Mouse (Mus musculus) inflammation-experienced regulatory T-cells, adult 6 months (primary cell): ENCODE results near the gene Cpsf7. TPM values are rescaled to one million over a fixed set of nuclear protein-coding genes. Genes with fewer than 3 reads are reported as not detected.
A peak's percentile ranks its signal among the peaks of the same experiment; 100 is the strongest.

Experiments
- ATAC-seq: one replicate; pipeline ENCODE4 v1.8.0; 2017
- polyA plus RNA-seq, 3 experiments: library from polyadenylated mRNA; unstranded; fragments of 100-300 nt; shearing (Covaris generic); gene quantifications; one replicate each; pipeline ENCODE4 v1.2.1; 2017

The Cpsf7 gene
- polyA plus RNA-seq, 3 experiments from 2014 or later: 44.3 to 78.6 (median 67.6) TPM

DNA sequence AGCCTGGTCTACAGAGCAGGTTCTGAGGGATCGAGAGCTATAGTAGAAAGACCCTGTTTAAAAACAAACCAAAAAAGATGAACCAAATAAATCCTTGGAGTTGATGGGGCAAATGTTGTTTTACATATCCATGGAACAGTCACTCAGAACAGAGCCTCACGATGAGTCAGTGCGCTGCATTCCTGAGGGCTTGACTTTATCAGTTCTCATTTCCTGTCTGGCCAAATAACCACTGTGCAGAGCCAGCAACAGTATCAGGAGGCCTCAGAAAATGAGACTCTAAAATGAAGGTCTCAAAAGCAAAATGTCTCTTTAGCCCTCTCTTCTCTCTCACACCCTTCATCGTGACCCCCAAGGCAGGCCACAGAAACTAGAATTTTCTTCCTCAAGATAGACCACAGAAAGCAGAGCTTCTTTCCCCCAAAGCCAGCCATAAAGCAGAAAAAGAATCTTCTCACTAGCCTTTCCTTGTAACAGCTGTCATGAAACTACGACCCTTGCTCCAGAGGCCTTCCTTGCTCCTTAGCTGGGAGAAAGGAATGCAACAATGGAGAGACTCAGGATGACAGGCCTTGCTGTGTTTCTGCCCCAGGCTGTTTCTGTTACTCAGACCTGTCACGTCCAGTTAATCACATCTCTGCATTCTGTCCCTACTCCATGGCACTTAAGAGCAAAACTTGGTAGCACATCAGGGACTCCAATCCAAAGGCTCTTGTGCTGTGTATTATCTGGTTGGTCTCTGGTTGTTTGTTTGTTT lies 36.7 kb downstream of the Cpsf7 start:
- no peak for ATAC-seq

GRCm38 (mm10) chr19:10562351-10562750 lies 37.3 kb downstream of the Cpsf7 start:
- ATAC-seq: no peak

DNA sequence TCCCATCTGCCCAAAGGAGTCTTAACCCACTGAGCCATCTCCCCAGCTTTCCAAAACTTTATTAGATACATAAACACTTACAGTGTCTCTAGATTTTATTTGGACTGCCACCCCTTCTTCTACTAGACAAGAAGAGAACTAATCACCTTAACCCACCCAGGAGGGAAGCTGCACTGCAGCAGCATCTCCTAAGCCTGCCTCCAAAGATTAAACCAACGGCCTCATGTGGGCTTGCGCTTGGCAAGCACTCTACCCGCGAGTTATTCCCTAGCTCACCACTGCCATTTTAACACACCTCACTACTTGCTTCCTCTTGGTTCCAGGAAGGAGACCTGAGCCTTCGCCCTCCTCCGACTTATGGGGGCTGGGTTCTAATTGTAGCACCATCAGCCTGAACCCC lies 39.2 kb downstream of the Cpsf7 start:
- no peak for ATAC-seq

DNA sequence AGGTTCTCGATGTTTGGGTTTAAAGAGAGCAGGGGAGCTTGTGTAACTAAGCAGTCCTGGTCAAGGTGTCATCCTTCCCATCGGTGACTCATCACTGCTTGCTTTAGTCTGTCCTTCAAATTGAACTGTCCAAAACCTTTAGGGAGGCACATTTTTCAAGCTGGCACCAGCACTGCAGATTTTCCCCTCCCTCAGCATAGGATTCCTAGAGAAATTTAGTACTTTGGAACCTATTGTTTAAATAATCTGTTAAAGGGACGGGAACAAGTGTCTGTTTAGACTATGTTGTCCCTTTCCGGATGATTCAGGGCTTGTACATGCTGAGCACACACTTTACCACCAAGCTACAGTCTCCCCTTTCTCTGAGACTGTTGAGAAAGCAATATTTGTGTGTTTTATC lies 40.2 kb downstream of the Cpsf7 start:
- no peak for ATAC-seq

DNA sequence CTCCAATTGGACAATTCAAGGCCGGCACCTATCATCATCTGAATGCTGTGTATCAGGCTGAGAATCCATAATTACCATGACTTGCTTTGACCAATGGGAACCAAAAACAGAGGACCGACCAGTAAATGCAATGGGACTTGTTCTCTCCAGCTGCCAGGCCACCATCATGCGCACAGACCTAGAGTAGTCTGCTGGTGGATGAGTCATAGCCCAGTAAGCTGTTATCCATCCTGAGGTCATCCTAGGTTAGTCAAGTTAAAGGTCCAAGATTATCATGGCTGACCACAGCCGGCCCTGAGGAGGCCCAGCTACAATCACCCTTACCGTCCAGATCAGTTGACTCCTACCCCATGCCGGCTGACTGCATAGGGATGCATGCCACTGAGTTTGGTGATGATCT lies 44.6 kb downstream of the Cpsf7 start:
- no peak for ATAC-seq

- peak; percentile 90 for ATAC-seq
Measured at GRCm38 (mm10) chr19:10576690-10577561, 51.9 kb downstream of the Cpsf7 start, which contains the start of the genes Cyb561a3 and Tmem138. Gene Cyb561a3 (plus strand): TSS chr19:10577172. Gene Tmem138 (minus strand): TSS chr19:10577362.

GRCm38 (mm10) chr19:10580102-10580501 lies 55.0 kb downstream of the Cpsf7 start:
- ATAC-seq: no peak

GRCm38 (mm10) chr19:10580761-10581160 lies 55.7 kb downstream of the Cpsf7 start:
- ATAC-seq: no peak

DNA sequence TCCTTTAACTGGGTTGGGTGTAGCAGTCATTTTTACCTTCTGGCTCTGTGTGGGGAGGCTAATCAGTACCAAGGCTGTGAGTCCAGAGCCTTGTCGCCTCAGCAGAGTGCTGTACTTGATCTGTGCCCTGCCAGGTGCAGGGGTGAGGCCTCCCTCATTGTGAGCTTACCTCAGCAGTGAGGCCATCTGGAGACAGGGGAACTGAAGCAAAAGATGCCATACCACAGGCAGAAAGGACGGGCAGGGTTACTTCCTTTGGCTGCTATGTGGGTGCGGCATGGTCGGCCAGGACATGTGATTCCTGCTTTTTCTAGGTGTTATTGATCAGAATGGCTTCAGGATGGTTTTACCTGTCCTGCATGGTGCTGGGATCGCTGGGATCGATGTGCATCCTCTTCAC lies 56.9 kb downstream of the Cpsf7 start:
- no peak for ATAC-seq

DNA sequence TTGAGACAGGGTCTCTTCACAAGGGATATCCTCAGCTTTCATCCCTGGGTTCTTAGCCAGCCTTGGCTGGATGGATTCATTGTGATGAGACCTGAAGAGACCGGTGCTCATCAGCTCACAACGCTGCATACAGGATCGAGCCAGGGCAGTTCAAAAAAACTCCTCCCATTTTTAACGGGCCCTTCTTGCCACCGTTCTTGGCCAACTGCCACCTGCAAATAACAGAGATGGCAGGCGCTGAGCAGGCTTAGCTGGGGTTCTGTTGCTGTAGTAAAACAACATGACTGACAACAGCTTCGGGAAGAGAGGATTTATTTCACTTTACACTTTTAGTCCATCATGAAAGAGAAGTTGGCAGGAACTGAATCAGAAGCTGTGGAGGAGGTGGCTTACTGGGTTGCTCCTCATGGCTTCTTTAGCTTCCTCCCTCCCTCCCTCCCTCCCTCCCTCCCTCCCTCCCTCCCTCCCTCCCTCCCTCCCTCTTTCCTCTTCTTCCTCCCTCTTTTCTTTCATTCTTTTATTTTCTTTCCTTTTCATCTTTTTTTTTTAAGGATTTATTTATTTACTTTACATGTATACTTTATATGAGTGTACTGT lies 58.6 kb downstream of the Cpsf7 start:
- no peak for ATAC-seq

GRCm38 (mm10) chr19:10585112-10585511 lies 60.0 kb downstream of the Cpsf7 start:
- ATAC-seq: no peak

DNA sequence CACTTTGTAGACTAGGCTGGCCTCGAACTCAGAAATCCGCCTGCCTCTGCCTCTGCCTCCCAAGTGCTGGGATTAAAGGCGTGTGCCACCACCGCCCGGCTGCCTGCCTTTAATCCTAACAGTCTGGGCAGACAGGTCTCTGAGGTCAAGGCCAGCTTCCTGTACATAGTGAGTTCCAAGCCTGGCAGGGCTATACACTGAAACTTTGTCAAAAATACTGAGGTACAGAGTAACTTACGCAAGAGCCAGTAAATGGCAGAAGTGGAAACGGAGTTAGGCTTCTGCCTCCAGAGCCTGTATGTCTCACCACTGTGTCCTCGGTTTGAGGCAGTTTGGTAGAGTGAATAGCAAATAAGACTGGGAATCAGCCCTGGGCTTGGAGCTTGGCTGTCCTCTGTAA lies 62.2 kb downstream of the Cpsf7 start:
- no peak for ATAC-seq

- no peak for ATAC-seq
Measured at GRCm38 (mm10) chr19:10589127-10589857, 64.2 kb downstream of the Cpsf7 start.

DNA sequence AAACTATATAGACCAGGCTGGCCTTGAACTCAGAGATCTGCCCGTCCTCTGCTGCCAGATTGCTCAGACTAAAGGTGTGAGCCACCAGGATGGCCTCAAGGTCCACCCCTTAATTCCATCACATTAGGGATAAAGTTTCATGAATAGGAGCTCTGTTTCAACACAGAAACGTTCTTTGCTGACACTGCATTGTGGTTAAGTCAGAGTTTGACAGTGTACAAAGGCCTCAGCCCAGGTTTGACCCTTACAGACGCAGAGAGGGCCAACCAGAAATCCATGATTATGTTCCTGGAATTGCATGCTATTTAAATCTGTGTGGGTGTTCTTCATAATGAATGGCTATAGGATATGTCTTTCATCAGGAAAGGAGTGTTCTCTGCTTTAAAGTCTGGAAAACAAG lies 65.2 kb downstream of the Cpsf7 start:
- no peak for ATAC-seq

GRCm38 (mm10) chr19:10591659-10592377 lies 66.8 kb downstream of the Cpsf7 start:
- no peak for ATAC-seq

Other genes with a start within 250 kb of the Cpsf7 start
- gene Dagla, start 220.4 kb upstream of the Cpsf7 start, polyA plus RNA-seq: under 1 TPM in 1 of 3 experiments, not detected in 2; 0.11 TPM
- under 1 TPM in 1 of 3 experiments, not detected in 2; 0.05 TPM for gene Syt7, start 136.2 kb upstream of the Cpsf7 start, polyA plus RNA-seq
- gene Lrrc10b, start 67.8 kb upstream of the Cpsf7 start, polyA plus RNA-seq: not detected
- gene Ppp1r32, start 42.3 kb upstream of the Cpsf7 start, polyA plus RNA-seq: under 1 TPM in 2 of 3 experiments, not detected in 1; 0.30 to 0.73 TPM
- 10 to 100 TPM; 87.1 to 95.9 (median 94.8) TPM for gene Sdhaf2, start 876 bp downstream of the Cpsf7 start, polyA plus RNA-seq
- 10 to 100 TPM in 1 of 3 experiments, 1 to 10 TPM in 2; 5.3 to 11.9 (median 9.8) TPM for gene Tmem216, start 31.0 kb downstream of the Cpsf7 start, polyA plus RNA-seq
- gene Cyb561a3, start 51.9 kb downstream of the Cpsf7 start, polyA plus RNA-seq: 10 to 100 TPM; 31.7 to 42.7 (median 34.1) TPM
- 10 to 100 TPM; 17.8 to 20.5 (median 18.6) TPM for gene Tmem138, start 52.1 kb downstream of the Cpsf7 start, polyA plus RNA-seq
- 100 to 1,000 TPM in 2 of 3 experiments, 10 to 100 TPM in 1; 94.0 to 107 (median 105) TPM for gene Ddb1, start 80.1 kb downstream of the Cpsf7 start, polyA plus RNA-seq
- 10 to 100 TPM in 1 of 3 experiments, 1 to 10 TPM in 2; 8.4 to 10.7 (median 9.5) TPM for gene Tkfc, start 80.4 kb downstream of the Cpsf7 start, polyA plus RNA-seq
- under 1 TPM in 1 of 3 experiments, not detected in 2; 0.79 TPM for gene Vwce, start 108.9 kb downstream of the Cpsf7 start, polyA plus RNA-seq
- not detected for gene Pga5, start 152.8 kb downstream of the Cpsf7 start, polyA plus RNA-seq
- 10 to 100 TPM; 11.4 to 15.9 (median 14.1) TPM for gene Vps37c, start 163.5 kb downstream of the Cpsf7 start, polyA plus RNA-seq
- 100 to 1,000 TPM; 355 to 487 (median 480) TPM for gene Cd5, start 213.7 kb downstream of the Cpsf7 start, polyA plus RNA-seq